Mouse (Mus musculus): ENCODE data around the gene Ubqln4.

DNA sequence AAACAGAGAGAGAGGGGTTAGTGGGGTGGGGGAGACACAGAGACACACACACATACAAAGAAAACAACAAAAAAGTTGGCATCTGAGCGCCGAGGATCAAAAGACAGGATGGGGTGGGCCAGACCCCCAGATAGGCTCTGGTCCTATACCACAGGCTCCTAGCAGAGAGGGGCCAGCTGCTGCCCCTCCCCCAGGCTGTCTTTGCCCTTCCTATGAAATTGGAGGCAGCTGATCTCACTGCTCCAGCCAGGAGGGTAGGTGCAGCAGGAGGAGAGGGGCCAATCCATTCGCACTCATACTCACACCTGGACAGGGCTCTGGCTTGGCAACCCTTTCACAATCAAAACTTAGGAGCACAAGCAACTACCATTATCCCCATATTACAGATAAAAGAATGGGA lies 44.3 kb upstream of the Ubqln4 start:
- TF ChIP-seq CTCF (IDR thresholded peaks at IDR 0.05) (no peak), EP300 (IDR thresholded peaks at IDR 0.05) (no peak)

Measured in lung, postnatal 0 days (tissue).